Mouse (Mus musculus) lung, adult 2 months (tissue): Measurements from ENCODE around the gene Rilpl1.

Experiments
- CTCF ChIP-seq: fragments of 200-500 bp; IDR thresholded peaks from 2 replicates; pipeline ENCODE4 v1.5.1; 2011; ENCODE audit warnings: mild to moderate bottlenecking, low read length, control low read depth; ENCODE audit not compliant: insufficient read depth
- POLR2A ChIP-seq: fragments of 200-500 bp; IDR thresholded peaks from 2 replicates; pipeline ENCODE4 v1.6.1; 2011; ENCODE audit warnings: low read depth, mild to moderate bottlenecking, control low read depth, low read length, borderline replicate concordance; ENCODE audit errors: extremely low read depth

DNA sequence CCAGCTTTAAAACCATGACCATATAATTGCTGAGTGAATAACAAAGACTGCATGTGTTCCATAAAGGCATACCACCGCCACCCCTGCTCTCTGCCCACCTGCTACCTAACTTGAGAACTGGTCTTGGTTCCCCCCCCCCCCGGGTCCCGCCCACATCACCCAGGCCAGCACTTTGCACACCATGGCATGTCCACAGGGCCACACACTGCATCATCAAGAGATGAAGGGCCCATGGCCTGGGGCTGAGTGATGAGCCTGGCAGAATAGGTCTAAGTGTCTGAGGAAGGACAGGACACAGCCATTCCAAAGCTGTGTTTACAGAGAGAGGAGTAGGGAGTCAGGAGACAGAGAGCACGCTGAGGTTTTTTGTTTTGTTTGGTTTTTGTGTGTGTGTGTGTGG lies 2.8 kb downstream of the Rilpl1 start:
- TF ChIP-seq POLR2A, result no peak
- TF ChIP-seq CTCF, result no peak
